Mouse (Mus musculus) thymus, postnatal 4 days (tissue): ENCODE results near the gene Cxcl3.

ENCODE experiments used
- DNase-seq: peaks from one replicate; pipeline ENCODE4 v3.0.0; 2021

The Cxcl3 gene

DNA sequence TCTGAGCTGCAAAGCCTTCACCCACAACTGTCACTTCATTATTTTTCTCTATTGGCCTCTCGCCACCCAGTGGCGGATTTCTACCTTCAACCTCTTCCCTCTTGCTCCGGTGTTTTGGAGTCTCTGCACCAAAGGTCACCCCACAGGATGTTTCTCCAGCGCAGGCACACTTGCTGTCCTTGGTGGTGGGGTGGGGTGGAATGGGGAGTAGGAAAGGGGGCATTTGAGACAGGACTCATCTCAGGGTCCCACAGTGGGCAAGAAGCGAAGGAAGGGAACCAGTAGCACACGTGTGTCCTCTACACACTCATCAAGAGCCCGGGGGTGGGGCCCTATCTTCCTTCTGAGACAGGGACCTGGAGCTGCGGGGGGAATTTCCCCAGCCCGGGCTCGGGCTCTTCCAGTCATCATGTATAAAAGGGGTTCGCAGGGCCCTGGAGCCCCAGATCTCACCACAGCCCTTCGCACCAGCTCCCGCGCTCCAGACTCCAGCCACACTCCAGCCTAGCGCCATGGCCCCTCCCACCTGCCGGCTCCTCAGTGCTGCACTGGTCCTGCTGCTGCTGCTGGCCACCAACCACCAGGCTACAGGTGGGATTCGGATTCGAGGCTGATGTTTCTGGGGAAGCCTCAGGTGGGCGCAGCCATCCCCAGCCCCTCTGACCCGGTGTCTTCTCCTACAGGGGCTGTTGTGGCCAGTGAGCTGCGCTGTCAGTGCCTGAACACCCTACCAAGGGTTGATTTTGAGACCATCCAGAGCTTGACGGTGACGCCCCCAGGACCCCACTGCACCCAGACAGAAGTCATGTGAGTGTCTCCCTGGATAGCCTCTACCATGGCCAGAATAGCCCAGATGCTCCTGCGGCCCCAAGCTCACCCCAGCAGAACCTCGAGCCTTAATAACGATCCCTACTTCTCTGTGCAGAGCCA is at the start of gene Cxcl3:
Gene Cxcl3 (plus strand): TSS at position 445 of the 930 bp plus-strand sequence.
- DNase-seq, result peak; percentile 8

DNA sequence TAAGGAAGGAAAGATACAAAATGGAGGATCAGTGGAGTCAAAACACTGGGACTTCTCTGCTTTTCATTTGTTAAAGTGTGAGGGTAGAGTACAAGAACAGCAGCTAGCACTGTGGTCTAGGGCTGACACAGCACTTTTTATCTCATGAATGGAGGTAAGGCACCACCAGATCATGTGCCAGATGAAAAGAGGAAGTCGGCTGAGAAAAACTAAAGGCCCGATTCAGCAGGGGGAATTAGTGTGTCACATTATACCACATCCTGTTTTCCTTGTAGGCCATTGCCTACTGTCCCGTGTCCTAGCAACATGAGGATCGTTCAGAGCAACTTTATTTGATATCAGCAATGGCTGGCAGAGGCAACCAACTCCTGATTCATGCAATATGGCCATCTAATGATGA is 43.9 kb upstream of the Cxcl3 start:
- no peak for DNase-seq

GRCm38 (mm10) chr5:90753934-90754333 is 32.0 kb upstream of the Cxcl3 start:
- no peak for DNase-seq

GRCm38 (mm10) chr5:90758020-90758605 is 27.8 kb upstream of the Cxcl3 start:
- no peak for DNase-seq

DNA sequence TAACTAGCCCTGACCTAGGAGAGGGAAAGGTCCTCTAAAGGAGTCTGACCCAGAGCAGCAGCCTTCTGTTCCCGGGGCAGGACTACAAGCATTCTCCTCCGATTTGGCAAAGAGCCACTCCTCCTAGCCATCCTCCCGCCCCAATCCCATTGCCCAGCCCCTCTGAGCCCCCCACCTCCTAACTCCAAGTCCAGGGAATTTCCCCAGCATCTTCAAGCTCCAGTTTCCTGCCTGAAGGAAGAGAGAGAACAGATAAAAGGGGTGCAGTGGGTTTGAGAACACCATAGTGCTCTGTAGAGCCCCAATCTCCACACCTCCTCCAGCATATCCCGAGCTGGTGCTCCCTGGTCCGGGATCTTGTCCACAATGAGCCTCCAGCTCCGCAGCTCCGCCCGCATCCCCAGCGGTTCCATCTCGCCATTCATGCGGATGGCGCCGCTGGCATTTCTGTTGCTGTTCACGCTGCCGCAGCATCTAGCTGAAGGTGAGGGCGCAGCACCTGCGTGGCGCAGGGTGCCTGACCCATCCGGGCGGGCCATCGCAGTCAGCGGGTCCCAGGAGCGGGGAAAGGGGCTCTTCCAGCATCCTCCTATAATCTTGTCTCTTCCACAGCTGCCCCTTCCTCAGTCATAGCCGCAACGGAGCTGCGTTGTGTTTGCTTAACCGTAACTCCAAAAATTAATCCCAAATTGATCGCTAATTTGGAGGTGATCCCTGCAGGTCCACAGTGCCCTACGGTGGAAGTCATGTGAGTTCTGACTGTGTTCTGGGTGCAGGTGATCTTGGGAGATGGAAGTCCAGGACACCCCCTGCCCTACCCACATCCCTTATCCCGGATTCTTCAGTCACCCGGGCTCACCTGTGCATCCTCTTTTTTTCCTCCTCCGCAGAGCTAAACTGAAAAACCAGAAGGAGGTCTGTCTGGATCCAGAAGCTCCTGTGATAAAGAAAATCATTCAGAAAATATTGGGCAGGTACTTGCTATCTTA is 26.5 kb upstream of the Cxcl3 start, which contains the start of gene Cxcl5:
Gene Cxcl5 (plus strand): TSS at position 284 of the 989 bp plus-strand sequence.
- DNase-seq, result no peak

DNA sequence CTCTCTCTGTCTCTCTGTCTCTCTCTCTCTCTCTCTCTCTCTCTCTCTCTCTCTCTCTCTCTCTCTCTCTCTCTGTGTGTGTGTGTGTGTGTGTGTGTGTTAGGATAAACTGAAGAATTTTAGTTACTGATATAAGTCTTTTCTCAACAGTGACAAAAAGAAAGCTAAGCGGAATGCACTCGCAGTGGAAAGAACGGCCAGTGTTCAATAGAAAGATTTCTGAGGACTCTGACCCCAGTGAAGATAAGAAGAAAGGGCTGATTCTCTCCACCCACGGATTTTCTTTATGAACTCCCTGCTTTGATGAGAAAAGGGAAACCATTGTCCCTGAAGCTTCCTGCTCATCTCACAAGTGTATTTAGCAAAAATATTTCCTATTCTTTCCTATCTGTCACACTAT is 25.6 kb upstream of the Cxcl3 start:
- DNase-seq, result no peak

- DNase-seq, result no peak
These were observed 25.1 kb upstream of the Cxcl3 start for GRCm38 (mm10) chr5:90760844-90761243.

DNA sequence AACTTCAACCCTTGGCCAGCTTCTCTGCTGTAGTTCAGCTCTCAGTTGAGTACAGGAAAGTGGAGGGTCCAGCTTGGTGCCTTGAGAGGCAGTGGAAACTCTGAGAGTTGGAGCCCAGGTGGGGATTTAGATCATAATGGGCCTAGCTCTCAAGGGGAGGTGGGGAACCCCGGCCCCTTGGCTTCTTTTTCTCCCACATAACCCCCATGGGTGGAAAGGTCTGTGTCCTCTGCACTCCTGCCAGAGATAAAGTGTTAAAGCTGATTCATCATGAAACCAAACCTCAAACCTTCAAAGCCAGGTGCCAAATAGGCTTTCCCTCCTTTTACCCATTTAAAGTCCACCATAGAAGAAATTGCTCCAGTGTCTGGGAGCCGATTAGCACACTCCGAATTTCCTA is 24.1 kb upstream of the Cxcl3 start:
- DNase-seq, result no peak

DNA sequence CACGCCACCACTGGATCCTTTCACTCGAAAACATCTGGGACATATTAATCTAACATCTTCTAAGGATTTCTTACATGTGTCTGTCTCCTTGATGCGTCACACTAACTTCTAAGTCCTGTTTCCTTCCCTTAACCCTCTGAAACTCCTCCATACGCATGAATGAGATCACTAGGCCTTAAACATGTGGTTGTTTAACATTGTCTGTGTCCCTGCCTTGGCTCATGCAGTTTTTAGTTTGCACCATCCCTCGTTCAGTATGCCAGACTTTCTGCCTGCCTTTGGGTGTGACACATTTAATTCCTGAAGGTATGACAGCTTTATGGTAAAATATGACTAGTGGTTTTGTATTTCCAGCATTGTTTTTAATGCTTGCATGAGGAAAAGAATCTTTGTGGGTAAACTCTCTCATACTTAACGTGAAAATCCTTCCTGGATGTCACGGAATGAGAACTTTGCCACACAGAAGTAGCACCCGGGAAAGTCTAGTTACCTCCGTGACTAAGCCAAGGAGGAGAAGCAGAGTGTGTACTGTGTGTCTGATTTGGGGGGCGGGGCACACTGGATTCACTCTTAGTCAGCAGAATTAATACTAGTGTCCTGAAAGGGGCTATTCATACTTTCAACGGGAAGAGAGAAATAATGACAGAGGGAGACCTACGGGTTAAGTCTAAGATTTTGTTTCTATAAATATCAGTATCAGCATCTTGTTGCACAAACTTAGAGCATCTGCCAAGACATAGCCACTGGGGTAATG is 21.8 kb upstream of the Cxcl3 start:
- DNase-seq, result no peak

GRCm38 (mm10) chr5:90765821-90766606 is 19.9 kb upstream of the Cxcl3 start:
- no peak for DNase-seq

DNA sequence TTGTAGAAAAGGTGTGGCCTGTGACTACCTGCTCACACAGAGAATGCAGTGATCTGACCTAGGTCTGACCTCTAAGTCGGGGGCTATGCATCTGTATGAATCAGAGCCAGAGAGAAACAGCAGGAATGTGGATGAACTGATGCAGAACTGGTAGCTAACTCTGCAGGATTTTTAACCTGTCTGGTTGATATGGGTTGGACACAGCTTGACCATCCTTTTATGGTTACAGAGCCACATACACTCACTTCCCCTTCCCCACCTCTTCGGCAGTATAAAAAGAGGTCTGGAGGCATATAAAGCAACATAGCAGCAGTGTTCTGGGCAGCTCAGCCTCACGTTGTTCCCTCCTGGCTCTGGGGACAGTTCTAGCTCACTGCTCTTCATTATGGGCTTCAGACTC is 17.7 kb upstream of the Cxcl3 start, which contains the start of gene Ppbp:
Gene Ppbp (plus strand): TSS at position 301 of the 400 bp plus-strand sequence.
- DNase-seq, result no peak

GRCm38 (mm10) chr5:90771369-90771768 is 14.5 kb upstream of the Cxcl3 start:
- DNase-seq, result no peak

DNA sequence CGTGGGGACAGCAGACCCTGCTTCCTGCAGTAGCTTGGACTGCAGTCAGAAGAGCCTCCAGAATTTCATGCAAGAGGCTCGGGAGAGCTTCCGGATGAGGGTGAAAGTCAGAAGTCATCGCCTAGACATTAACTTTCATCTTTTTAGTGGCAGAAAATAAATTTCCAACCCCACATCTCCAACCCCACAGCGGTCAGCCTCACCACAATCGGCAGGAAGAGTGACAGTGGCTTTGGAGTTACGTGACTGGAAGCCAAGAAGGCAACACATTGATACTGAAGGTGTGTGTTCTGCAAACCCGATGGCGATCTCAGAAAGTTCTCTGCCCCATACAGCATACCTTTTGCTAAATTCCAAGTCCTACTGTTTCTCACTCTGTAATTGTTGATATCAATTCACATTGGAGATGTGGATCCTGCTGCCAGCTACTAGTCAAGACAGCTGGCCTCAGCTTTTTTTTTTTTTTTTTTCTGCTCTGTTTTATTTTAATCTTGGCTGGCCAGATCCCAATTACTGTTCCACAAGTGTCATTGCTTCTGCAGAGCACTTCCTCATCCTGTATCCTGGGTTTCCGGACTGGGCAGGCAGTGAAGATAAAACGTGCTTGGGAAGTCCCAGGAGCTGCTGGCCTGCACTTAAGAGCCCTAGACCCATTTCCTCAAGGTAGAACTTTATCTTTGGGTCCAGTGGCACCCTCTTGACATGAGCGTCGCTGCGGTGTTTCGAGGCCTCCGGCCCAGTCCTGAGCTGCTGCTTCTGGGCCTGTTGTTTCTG is 13.8 kb upstream of the Cxcl3 start, which contains the start of gene Pf4:
Gene Pf4 (plus strand): TSS at position 556 of the 774 bp plus-strand sequence.
- no peak for DNase-seq

- no peak for DNase-seq
These were observed 10.3 kb upstream of the Cxcl3 start for GRCm38 (mm10) chr5:90775562-90775961.

DNA sequence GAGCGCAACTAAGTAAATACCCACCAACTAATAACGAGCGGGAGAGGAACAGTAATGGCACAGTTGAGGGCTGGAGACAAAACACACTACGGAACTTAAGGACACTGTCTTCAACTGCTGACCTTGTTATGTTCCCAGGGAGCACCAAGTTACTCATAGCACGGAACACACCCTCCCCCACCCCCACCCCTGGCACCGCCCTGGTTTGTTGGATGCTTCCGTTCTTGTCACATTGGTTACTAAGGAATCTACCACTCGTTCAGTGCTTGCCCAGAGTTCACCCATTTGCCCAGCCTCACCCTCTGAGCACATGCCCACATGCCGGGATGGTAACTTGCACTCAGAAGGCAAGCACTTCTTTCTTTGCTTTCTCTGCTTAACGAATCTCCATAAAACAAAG is 8.3 kb upstream of the Cxcl3 start:
- no peak for DNase-seq

DNA sequence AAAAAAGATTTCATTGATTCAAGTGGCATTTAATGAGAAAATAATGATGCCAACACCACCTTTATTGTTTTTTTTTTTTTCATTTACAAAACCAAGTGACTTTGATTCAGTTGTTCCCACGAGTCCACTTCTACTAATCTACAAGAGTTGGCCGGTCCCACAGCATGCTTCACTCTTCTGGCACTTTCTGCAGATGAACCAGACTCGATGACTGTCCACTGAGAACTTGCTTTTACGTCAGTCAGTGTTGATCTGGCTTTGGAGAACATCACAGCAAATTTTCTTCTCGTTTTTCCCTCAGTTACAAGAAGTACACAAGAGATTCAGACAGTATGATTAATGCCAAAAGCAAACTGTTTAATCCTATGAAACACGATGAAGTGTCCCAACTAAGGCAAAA is 7.0 kb upstream of the Cxcl3 start:
- DNase-seq, result no peak

GRCm38 (mm10) chr5:90783697-90784096 is 2.2 kb upstream of the Cxcl3 start:
- no peak for DNase-seq

- DNase-seq, result no peak
These were observed 2.2 kb downstream of the Cxcl3 start for GRCm38 (mm10) chr5:90788114-90788513.

DNA sequence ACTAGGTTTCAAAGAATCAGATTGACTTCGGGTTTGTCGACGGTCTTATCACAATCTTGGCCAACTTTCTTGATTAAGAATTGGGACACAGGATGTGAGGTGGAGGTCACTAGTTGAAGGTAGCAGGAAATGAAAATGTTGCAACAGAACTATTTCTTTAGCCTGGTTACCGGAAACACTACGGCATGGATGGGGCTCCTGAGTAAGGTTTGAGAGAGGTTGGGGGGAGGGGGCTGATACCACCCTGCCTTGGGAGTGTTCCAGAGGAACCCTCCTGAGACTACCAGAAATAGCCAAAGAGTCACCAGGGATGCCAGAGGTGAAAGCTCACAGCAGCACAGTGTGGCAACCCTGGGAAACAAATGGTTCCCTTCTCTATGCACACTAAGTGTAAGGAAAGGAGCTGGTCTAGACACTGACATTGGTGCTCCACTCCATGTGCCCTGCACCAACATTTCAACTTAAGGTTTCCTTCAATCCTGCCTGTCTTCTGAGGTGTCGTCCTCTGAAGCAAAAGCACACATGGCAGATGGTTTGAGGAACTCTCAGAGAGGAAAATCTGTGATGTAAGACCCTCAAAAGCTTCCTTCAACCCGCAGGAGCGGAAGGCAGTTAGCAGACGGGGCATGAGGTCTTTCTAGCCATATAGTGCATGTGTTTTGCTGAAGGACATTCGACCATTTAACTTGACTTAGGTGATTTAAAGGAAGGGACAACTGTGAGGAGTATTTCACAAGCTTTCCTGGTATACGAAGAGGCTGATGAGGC is 3.6 kb downstream of the Cxcl3 start:
- DNase-seq, result no peak

- DNase-seq, result no peak
These were observed 4.2 kb downstream of the Cxcl3 start for GRCm38 (mm10) chr5:90790074-90790502.
